Mouse (Mus musculus): Measurements from ENCODE around the gene Il2rb. TPM values are rescaled to one million over a fixed set of nuclear protein-coding genes. Genes with fewer than 3 reads are reported as not detected.

Il2rb gene
- total RNA-seq, 2 experiments from 2014 or later: 1.0 to 9.0 TPM

GRCm38 (mm10) chr15:78521892-78522291 is 26.8 kb upstream of the Il2rb start:
- ATAC-seq (replicated peaks; ENCODE audit: low FRiP score, poor library complexity, severe bottlenecking): no peak

- no peak for ATAC-seq (replicated peaks; ENCODE audit: low FRiP score, poor library complexity, severe bottlenecking)
These were observed 26.3 kb upstream of the Il2rb start for GRCm38 (mm10) chr15:78521331-78521730.

- ATAC-seq (replicated peaks; ENCODE audit: low FRiP score, poor library complexity, severe bottlenecking): no peak
These were observed 25.1 kb upstream of the Il2rb start for GRCm38 (mm10) chr15:78520112-78520715.

- ATAC-seq (replicated peaks; ENCODE audit: low FRiP score, poor library complexity, severe bottlenecking): no peak
These were observed 23.1 kb upstream of the Il2rb start for GRCm38 (mm10) chr15:78518221-78518620.

GRCm38 (mm10) chr15:78515759-78516158 is 20.7 kb upstream of the Il2rb start:
- ATAC-seq (replicated peaks; ENCODE audit: low FRiP score, poor library complexity, severe bottlenecking): no peak

- peak; percentile 79 for ATAC-seq (replicated peaks; ENCODE audit: low FRiP score, poor library complexity, severe bottlenecking)
These were observed 19.5 kb upstream of the Il2rb start for GRCm38 (mm10) chr15:78514393-78515146.

- ATAC-seq (replicated peaks; ENCODE audit: low FRiP score, poor library complexity, severe bottlenecking): no peak
These were observed 17.9 kb upstream of the Il2rb start for GRCm38 (mm10) chr15:78513019-78513418.

- no peak for ATAC-seq (replicated peaks; ENCODE audit: low FRiP score, poor library complexity, severe bottlenecking)
These were observed 16.9 kb upstream of the Il2rb start for GRCm38 (mm10) chr15:78511951-78512350.

- no peak for ATAC-seq (replicated peaks; ENCODE audit: low FRiP score, poor library complexity, severe bottlenecking)
These were observed 15.7 kb upstream of the Il2rb start for GRCm38 (mm10) chr15:78510736-78511135.

- no peak for ATAC-seq (replicated peaks; ENCODE audit: low FRiP score, poor library complexity, severe bottlenecking)
These were observed 15.1 kb upstream of the Il2rb start for GRCm38 (mm10) chr15:78510121-78510576.

GRCm38 (mm10) chr15:78509297-78509899 is 14.3 kb upstream of the Il2rb start:
- no peak for ATAC-seq (replicated peaks; ENCODE audit: low FRiP score, poor library complexity, severe bottlenecking)

GRCm38 (mm10) chr15:78508443-78508842 is 13.4 kb upstream of the Il2rb start:
- ATAC-seq (replicated peaks; ENCODE audit: low FRiP score, poor library complexity, severe bottlenecking): no peak

GRCm38 (mm10) chr15:78505541-78505940 is 10.5 kb upstream of the Il2rb start:
- no peak for ATAC-seq (replicated peaks; ENCODE audit: low FRiP score, poor library complexity, severe bottlenecking)

GRCm38 (mm10) chr15:78504816-78505215 is 9.7 kb upstream of the Il2rb start:
- ATAC-seq (replicated peaks; ENCODE audit: low FRiP score, poor library complexity, severe bottlenecking): no peak

GRCm38 (mm10) chr15:78504013-78504412 is 8.9 kb upstream of the Il2rb start:
- no peak for ATAC-seq (replicated peaks; ENCODE audit: low FRiP score, poor library complexity, severe bottlenecking)

- ATAC-seq (replicated peaks; ENCODE audit: low FRiP score, poor library complexity, severe bottlenecking): no peak
These were observed 7.5 kb upstream of the Il2rb start for GRCm38 (mm10) chr15:78502437-78503132.

- no peak for ATAC-seq (replicated peaks; ENCODE audit: low FRiP score, poor library complexity, severe bottlenecking)
These were observed 1.6 kb downstream of the Il2rb start for GRCm38 (mm10) chr15:78493401-78494010.

- ATAC-seq (replicated peaks; ENCODE audit: low FRiP score, poor library complexity, severe bottlenecking): no peak
These were observed 3.8 kb downstream of the Il2rb start for GRCm38 (mm10) chr15:78491301-78491700.

- no peak for ATAC-seq (replicated peaks; ENCODE audit: low FRiP score, poor library complexity, severe bottlenecking)
These were observed 5.2 kb downstream of the Il2rb start for GRCm38 (mm10) chr15:78489906-78490305.

GRCm38 (mm10) chr15:78489248-78489647 is 5.8 kb downstream of the Il2rb start:
- ATAC-seq (replicated peaks; ENCODE audit: low FRiP score, poor library complexity, severe bottlenecking): no peak

Measured in erythroblast, adult 5-6 weeks (primary cell).